Mouse (Mus musculus): ENCODE measurements at regions not wholly inside any gene's neighbourhood (a gene's known extent, or its start where the extent isn't known, plus 50 kb on each side); places are given as distances from the start of the nearest gene placed in this dataset.

DNA sequence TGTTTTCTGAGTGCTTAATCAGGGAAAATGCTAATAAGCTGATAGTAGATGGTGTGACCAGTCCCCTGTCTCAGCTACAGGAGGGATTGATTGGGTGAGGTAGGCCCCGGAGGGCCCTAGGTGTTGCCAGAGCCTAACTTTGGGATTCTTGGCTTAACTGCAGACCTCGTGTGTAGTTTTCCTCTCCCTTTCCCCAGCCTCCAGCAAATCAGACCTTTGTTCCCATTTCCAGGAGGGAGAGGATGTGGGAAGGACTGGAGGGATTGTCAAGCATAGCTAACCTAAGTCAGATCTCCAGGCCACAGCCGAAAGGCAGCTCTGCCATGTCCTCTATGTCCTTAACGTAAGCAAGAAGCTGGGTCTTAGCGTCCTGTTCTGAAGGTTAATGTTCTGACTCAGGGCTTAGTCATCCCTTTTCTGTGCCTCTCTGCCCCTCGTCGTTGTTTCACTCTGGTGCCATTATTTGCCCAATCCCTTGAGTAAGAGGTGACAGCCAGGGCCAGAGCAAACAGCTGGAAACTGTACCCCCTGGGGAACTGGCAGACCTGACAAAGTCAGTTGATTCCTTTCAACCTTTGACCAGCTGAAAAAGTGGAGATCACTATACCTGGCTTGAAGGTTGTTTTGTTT, 83.2 kb upstream of the Sipa1l1 start:
- no peak for ATAC-seq (ENCODE audit: insufficient read depth)
- DNase-seq (ENCODE audit: low read depth in 3 of 3, low spot score in 3 of 3), result no peak
- WGBS (ENCODE audit: insufficient replicate concordance), result 43% methylated on average over 7 of the region's 7 CpGs

DNA sequence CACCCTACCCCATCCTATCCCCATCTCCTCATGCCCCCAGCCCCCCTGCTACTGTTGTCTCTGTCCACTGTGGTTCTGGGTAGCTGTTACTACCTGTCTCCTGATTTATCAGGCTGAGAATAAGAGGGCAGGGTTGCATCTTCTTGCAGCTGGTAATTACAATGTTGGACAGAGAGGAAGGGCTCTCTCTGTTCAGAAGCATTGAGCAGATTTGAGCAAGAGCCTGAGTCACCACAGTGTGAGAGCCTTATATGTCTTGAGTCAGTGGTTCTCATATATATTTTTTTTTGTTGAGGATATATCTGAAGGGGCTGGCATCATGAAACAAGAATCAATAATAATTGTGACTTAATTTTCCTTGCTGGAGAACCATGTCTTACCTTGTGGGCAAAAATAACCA, 82.7 kb upstream of the Sipa1l1 start:
- no peak overlapping the region for H3K9ac ChIP-seq (replicated peaks)
- no peak overlapping the region for H3K4me2 ChIP-seq (ENCODE audit: low read depth)
- TF ChIP-seq EP300 (IDR thresholded peaks at IDR 0.05; ENCODE audit: low read depth) (no peak), CTCF (IDR thresholded peaks at IDR 0.05; ENCODE audit: low read depth) (no peak)
- H3K36me3 ChIP-seq (replicated peaks; ENCODE audit: control insufficient read depth, insufficient read depth, low read depth), result no peaks in the 10 kb centered on the region
- H3K27ac ChIP-seq, result no peak overlapping the region
- no peaks in the 10 kb centered on the region for H3K9me3 ChIP-seq (ENCODE audit: control insufficient read depth, low read length)
- H3K4me1 ChIP-seq (replicated peaks; ENCODE audit: control insufficient read depth in 2 of 2, insufficient read depth in 2 of 2, low read length in 1 of 2), result peaks cover 0 to 6% of the 10 kb centered on the region in 2 experiments; a peak in 2 of 4 replicates
- H3K27me3 ChIP-seq (ENCODE audit: control insufficient read depth, insufficient read depth, low read length), result no peaks in the 10 kb centered on the region
- no peak for DNase-seq (ENCODE audit: low read depth in 3 of 3, low spot score in 3 of 3)
- no peak for ATAC-seq (ENCODE audit: insufficient read depth)
- H3K4me3 ChIP-seq (ENCODE audit: insufficient read depth in 1 of 2, low read depth in 2 of 2, low read length in 2 of 2), result no peak overlapping the region

More for the DNA sequence above, 83.2 kb upstream of the Sipa1l1 start:
- H3K27me3 ChIP-seq (ENCODE audit: control insufficient read depth, insufficient read depth, low read length), result no peaks in the 10 kb centered on the region
- no peak overlapping the region for H3K4me2 ChIP-seq (ENCODE audit: low read depth)
- peaks cover 0 to 6% of the 10 kb centered on the region in 2 experiments; a peak in 2 of 4 replicates for H3K4me1 ChIP-seq (replicated peaks; ENCODE audit: control insufficient read depth in 2 of 2, insufficient read depth in 2 of 2, low read length in 1 of 2)
- no peaks in the 10 kb centered on the region for H3K36me3 ChIP-seq (replicated peaks; ENCODE audit: control insufficient read depth, insufficient read depth, low read depth)
- no peak overlapping the region for H3K9ac ChIP-seq (replicated peaks)
- no peaks in the 10 kb centered on the region for H3K9me3 ChIP-seq (ENCODE audit: control insufficient read depth, low read length)
- no peak overlapping the region for H3K4me3 ChIP-seq (ENCODE audit: insufficient read depth in 1 of 2, low read depth in 2 of 2, low read length in 2 of 2)
- TF ChIP-seq CTCF (IDR thresholded peaks at IDR 0.05; ENCODE audit: low read depth) (no peak), EP300 (IDR thresholded peaks at IDR 0.05; ENCODE audit: low read depth) (no peak)
- H3K27ac ChIP-seq, result no peak overlapping the region

DNA sequence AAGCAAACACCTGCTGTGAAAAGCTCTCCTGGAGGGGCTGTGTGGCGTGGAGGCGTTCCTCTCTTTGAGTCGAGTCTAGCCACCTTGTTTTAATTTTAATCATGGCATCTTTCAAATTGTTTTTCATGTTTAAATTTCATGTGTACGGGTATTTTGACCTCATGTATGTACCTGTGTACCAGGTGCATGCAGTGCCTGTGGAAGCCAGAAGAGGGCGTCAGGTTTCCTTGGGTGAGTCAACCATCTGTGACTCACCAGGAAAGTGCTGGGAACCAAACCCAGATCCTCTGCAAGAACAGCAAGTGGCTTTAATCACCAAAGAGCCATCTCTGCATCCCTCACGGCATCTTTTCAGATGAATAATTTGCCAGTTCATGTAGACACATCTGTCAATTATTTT, 79.8 kb upstream of the Sipa1l1 start:
- DNase-seq (ENCODE audit: low read depth in 3 of 3, low spot score in 3 of 3) (no peak), ATAC-seq (ENCODE audit: insufficient read depth) (no peak)
- no peak overlapping the region for H3K27ac ChIP-seq
- H3K36me3 ChIP-seq (replicated peaks; ENCODE audit: control insufficient read depth, insufficient read depth, low read depth), result no peaks in the 10 kb centered on the region
- no peak overlapping the region for H3K4me3 ChIP-seq (ENCODE audit: insufficient read depth in 1 of 2, low read depth in 2 of 2, low read length in 2 of 2)
- H3K4me1 ChIP-seq (replicated peaks; ENCODE audit: control insufficient read depth in 2 of 2, insufficient read depth in 2 of 2, low read length in 1 of 2), result peaks cover 0 to 6% of the 10 kb centered on the region in 2 experiments; a peak in 2 of 4 replicates
- H3K4me2 ChIP-seq (ENCODE audit: low read depth), result no peak overlapping the region
- H3K9ac ChIP-seq (replicated peaks), result no peak overlapping the region
- no peaks in the 10 kb centered on the region for H3K9me3 ChIP-seq (ENCODE audit: control insufficient read depth, low read length)
- TF ChIP-seq EP300 (IDR thresholded peaks at IDR 0.05; ENCODE audit: low read depth) (no peak), CTCF (IDR thresholded peaks at IDR 0.05; ENCODE audit: low read depth) (0 out of 2 replicates have a peak, but pooled peaks have one; percentile 27)
- WGBS (ENCODE audit: insufficient replicate concordance), result 68% methylated on average over 6 of the region's 6 CpGs
- H3K27me3 ChIP-seq (ENCODE audit: control insufficient read depth, insufficient read depth, low read length), result no peaks in the 10 kb centered on the region

DNA sequence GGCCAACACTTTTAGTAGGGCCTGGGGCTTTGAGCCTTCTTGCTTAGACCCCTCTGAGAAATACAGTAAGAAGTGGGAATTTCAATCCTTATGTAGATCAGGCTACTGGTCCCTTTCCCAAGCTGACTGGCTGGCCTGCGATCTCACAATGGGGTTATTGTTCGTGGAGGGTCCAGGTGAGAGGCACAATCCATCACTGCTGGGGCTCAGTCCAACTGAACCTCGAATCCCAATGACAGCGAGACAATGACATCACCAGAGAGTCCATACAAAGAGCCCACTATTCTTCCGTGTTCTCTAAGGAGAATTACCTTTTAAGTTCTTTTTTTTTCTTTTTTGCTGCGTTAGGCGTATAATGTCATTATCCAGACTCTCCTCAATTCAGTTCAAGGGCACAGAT, 75.8 kb upstream of the Sipa1l1 start:
- 79% methylated on average over 7 of the region's 7 CpGs for WGBS (ENCODE audit: insufficient replicate concordance)

DNA sequence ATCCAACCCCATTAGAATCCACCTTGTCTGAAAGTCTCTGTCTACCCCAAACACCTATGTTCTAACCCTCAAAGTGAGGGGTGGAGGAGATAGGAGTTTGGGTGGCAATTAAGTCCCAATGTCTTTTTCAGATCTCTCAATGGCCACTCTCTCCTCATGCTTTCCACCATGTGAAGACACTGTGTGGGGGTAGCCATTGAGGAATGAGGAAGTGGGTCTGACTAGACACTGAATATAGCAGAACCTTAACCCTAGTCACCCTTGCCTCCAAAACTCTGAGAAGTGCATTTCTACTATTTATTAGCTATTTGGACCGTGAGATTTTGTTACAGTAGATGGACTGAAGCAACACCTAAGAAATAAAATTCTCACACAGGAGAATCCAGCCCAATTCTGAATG, 73.7 kb upstream of the Sipa1l1 start:
- TF ChIP-seq EP300 (IDR thresholded peaks at IDR 0.05; ENCODE audit: low read depth) (no peak), CTCF (IDR thresholded peaks at IDR 0.05; ENCODE audit: low read depth) (no peak)
- Histone ChIP-seq H3K4me1 (replicated peaks; ENCODE audit: control insufficient read depth in 2 of 2, insufficient read depth in 2 of 2, low read length in 1 of 2) (no peaks in the 10 kb centered on the region), H3K9me3 (ENCODE audit: control insufficient read depth, low read length) (no peaks in the 10 kb centered on the region), H3K9ac (replicated peaks) (no peak overlapping the region), H3K27me3 (ENCODE audit: control insufficient read depth, insufficient read depth, low read length) (no peaks in the 10 kb centered on the region), H3K27ac (no peak overlapping the region), H3K4me3 (ENCODE audit: insufficient read depth in 1 of 2, low read depth in 2 of 2, low read length in 2 of 2) (no peak overlapping the region), H3K4me2 (ENCODE audit: low read depth) (no peak overlapping the region), H3K36me3 (replicated peaks; ENCODE audit: control insufficient read depth, insufficient read depth, low read depth) (no peaks in the 10 kb centered on the region)
- DNase-seq (ENCODE audit: low read depth in 3 of 3, low spot score in 3 of 3), result no peak
- ATAC-seq (ENCODE audit: insufficient read depth), result no peak
- WGBS (ENCODE audit: insufficient replicate concordance), result 47% methylated on average over 1 of the region's 1 CpGs

More for the DNA sequence above, 75.8 kb upstream of the Sipa1l1 start:
- ATAC-seq (ENCODE audit: insufficient read depth), result no peak
- no peak overlapping the region for H3K4me2 ChIP-seq (ENCODE audit: low read depth)
- no peak for DNase-seq (ENCODE audit: low read depth in 3 of 3, low spot score in 3 of 3)
- H3K9ac ChIP-seq (replicated peaks), result no peak overlapping the region
- H3K9me3 ChIP-seq (ENCODE audit: control insufficient read depth, low read length), result no peaks in the 10 kb centered on the region
- no peak overlapping the region for H3K4me3 ChIP-seq (ENCODE audit: insufficient read depth in 1 of 2, low read depth in 2 of 2, low read length in 2 of 2)
- H3K27me3 ChIP-seq (ENCODE audit: control insufficient read depth, insufficient read depth, low read length), result no peaks in the 10 kb centered on the region
- no peak for TF ChIP-seq EP300 (IDR thresholded peaks at IDR 0.05; ENCODE audit: low read depth)
- TF ChIP-seq CTCF (IDR thresholded peaks at IDR 0.05; ENCODE audit: low read depth), result no peak
- H3K27ac ChIP-seq, result no peak overlapping the region
- no peaks in the 10 kb centered on the region for H3K36me3 ChIP-seq (replicated peaks; ENCODE audit: control insufficient read depth, insufficient read depth, low read depth)
- H3K4me1 ChIP-seq (replicated peaks; ENCODE audit: control insufficient read depth in 2 of 2, insufficient read depth in 2 of 2, low read length in 1 of 2), result no peaks in the 10 kb centered on the region
